Mouse (Mus musculus): Measurements from ENCODE around the gene Cirbp. TPM values are rescaled to one million over a fixed set of nuclear protein-coding genes. Genes with fewer than 3 reads are reported as not detected.

The Cirbp gene
- total RNA-seq, 4 experiments from 2014 or later: 23.4 to 49.1 (median 31.4) TPM

GRCm38 (mm10) chr10:80137626-80138552 lies 27.9 kb upstream of the Cirbp start:
- DNase-seq (ENCODE audit: low spot score in 2 of 2): no peak

DNA sequence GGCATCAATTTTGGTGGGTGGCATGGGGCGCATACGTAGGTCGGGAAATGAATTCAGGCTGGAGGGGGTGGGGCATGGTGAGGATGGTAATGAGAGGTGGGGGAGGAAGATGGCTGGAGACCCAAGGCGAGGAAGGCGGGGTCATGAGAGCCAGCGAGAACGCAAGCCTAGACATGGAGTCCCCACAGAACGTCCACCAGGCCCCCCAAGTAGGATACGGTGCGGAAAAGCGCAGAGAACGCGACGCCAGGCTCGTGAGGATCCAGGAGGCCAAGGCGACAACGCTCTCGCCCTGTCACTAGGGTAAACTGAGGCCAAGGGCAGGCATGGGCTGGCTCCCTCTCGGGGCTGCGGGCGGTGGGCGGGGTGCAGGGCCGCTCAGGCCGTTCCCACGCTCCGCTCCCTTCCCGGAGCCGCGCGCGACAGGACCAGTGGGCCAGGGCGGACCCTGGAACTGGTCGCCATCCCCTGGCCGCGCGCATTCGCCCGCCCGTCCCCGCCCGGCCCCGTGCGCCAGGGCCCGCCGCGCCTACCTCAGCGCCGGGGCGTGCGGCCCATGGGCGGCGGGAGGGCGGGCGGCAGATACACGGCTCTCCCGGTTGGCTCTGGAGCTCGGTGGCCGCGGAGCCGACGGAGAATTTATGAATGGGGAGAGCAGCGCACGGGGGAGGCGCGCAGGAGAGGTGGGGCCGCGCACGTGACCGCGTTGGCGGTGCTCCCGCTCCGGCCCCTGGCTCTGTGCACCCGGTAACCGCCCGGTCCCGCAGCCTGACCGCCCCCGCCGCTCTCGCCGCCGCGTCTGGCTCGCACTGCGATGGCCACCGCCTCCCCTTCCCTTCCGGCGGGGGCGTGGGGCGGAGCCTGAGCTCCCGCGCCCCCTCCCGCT lies 27.0 kb upstream of the Cirbp start, which contains the start of gene Atp5d:
Gene Atp5d, plus strand, starts transcription at position 80 of the 886 bp plus-strand sequence.
- DNase-seq (ENCODE audit: low spot score in 2 of 2): peak in 1 of 2 experiments; percentile 37

DNA sequence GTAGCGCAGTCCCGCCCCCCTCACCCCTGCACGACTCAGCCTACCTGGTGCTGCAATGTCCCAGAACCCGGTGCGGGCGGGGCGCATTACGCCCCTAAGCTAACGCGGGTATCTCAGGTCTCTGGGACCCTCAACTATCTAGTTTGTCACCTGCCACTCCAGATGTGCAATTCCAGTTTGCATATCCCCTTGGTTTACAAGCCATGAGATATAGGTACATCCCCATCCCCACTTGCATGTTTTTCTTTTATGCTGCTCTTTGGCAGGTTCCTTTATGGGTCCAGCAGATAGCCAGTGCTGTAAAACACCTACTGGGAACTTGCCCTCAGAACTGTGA lies 26.4 kb upstream of the Cirbp start:
- no peak for DNase-seq (ENCODE audit: low spot score in 2 of 2)

GRCm38 (mm10) chr10:80139975-80140665 lies 25.7 kb upstream of the Cirbp start:
- DNase-seq (ENCODE audit: low spot score in 2 of 2): no peak

DNA sequence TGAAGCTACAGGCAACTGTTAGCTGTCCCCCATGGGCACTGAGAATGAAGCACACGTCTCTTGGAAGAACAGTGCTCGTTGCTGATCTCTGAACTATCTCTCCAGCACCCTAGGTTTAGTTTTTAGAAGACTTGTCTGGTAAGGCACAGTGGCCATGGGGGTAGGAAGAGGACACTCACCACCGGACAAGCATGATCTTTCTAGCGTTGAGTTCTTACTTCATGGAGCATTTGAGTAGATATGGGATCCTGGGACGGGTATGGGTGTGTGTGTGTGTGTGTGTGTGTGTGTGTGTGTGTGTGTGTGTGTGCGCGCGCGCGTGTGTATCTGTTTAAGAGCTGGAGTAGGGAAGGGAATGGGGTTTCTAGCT lies 25.1 kb upstream of the Cirbp start, which contains the start of gene Cbarp:
Gene Cbarp, minus strand, starts transcription at position 170 of the 370 bp plus-strand sequence.
- no peak for DNase-seq (ENCODE audit: low spot score in 2 of 2)

GRCm38 (mm10) chr10:80141243-80141642 lies 24.5 kb upstream of the Cirbp start:
- DNase-seq (ENCODE audit: low spot score in 2 of 2): peak; percentile 93 to 96

GRCm38 (mm10) chr10:80141786-80142529 lies 23.8 kb upstream of the Cirbp start:
- DNase-seq (ENCODE audit: low spot score in 2 of 2): peak; percentile 90 to 91

- DNase-seq (ENCODE audit: low spot score in 2 of 2): no peak
These were observed 23.3 kb upstream of the Cirbp start for GRCm38 (mm10) chr10:80142530-80142925.

DNA sequence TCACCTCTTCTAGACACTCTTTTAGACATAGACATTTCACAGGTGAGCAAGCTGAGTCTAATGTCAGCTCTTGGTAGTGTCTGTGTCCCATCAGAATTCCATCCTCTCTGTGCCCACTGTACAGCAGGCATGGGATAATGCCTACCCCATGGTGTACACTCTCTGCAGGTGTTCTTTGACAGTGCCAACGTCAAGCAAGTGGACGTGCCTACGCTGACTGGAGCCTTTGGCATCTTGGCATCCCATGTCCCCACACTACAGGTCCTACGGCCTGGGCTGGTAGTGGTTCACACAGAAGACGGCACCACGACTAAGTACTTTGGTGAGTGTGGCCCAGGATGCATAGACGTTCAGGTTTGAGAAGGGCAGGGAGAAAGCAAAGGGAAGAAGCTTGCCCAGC lies 22.1 kb upstream of the Cirbp start:
- DNase-seq (ENCODE audit: low spot score in 2 of 2): no peak

DNA sequence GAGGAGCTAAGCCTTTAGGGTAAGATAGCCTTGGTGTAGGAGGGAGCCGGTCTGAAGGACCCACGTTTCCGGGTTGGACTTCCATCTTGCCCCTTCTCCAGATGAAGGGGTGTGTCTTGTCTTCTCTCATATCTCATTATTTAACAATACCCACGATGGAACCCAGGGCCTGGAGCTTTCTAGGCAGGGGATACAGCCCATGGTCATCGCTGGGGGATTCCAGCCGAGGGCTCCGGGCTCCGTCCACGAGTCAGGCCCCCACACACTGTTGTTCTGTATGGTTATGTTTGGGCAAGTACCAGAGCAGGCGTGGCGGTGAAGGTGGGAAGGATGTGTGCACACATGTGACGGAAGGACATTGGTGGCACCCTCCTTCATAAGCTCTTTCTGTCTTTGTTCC lies 21.6 kb upstream of the Cirbp start:
- no peak for DNase-seq (ENCODE audit: low spot score in 2 of 2)

DNA sequence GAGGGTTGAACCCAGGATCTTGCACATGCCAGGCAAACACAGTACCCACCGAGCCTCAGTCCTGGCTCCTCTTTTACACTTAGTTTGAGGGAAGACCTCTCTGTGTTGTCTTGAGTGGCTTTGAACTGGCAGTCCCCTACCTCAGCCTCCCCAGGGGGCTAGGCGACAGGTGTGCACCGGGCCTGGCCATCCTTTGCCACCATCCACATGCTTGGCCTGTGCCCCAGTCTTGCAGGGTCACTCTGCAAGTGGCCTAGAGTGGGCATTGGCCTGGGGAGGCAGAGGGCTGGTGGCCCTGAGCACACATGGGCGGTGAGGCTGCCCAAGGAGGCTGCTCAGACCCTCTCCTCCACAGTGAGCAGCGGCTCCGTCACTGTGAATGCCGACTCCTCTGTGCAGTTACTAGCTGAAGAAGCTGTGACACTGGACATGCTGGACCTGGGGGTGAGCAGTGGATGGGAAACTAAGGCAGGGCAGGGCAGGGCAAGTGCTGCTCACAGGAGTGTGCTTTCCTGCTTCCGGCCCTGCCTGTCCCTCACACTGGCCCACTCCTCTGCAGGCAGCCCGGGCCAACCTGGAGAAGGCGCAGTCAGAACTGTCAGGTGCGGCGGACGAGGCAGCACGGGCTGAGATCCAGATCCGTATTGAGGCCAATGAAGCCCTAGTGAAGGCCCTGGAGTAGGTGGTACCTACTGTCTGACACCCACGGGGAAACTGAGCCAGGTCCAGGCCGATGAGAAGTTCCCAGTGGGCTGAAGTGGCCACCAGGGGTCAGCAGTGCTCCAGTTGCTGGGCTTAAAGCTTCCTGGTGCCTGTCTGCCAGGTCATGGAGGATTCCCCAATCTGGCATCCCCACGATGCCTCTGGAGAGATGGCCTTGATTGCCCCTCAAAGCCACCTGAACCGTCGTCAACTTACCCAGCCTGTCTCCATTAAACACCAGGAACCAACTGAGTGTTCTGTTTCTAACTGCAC lies 20.6 kb upstream of the Cirbp start:
- DNase-seq (ENCODE audit: low spot score in 2 of 2): peak in 1 of 2 experiments; percentile 77

DNA sequence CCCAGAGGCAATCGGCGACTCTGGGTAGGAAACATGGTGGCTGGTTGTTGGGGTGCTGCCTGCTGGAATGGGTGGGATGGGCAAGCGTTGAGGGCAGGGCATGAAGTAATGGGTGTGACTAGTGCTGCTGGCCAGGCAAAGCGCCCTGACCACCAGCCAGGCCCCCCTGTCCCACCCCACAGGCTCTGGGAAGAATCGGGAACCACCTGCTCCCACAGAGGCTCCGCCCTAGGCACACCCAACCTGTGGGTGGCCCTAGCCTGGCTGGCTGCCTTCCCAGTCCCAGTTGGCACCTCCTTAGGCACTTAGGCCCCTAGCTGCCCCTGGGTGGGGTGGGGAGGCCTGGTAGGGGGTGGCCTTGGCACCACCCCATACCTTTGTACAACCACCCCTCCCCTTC lies 19.9 kb upstream of the Cirbp start:
- peak in 1 of 2 experiments; percentile 40 for DNase-seq (ENCODE audit: low spot score in 2 of 2)

- DNase-seq (ENCODE audit: low spot score in 2 of 2): no peak
These were observed 19.2 kb upstream of the Cirbp start for GRCm38 (mm10) chr10:80146568-80147011.

GRCm38 (mm10) chr10:80147146-80147718 lies 18.6 kb upstream of the Cirbp start:
- DNase-seq (ENCODE audit: low spot score in 2 of 2): no peak

GRCm38 (mm10) chr10:80147719-80148601 lies 17.8 kb upstream of the Cirbp start, which contains the start of gene Midn:
Gene Midn (plus strand): TSS chr10:80148272.
- DNase-seq (ENCODE audit: low spot score in 2 of 2): peak; percentile 80 to 83

DNA sequence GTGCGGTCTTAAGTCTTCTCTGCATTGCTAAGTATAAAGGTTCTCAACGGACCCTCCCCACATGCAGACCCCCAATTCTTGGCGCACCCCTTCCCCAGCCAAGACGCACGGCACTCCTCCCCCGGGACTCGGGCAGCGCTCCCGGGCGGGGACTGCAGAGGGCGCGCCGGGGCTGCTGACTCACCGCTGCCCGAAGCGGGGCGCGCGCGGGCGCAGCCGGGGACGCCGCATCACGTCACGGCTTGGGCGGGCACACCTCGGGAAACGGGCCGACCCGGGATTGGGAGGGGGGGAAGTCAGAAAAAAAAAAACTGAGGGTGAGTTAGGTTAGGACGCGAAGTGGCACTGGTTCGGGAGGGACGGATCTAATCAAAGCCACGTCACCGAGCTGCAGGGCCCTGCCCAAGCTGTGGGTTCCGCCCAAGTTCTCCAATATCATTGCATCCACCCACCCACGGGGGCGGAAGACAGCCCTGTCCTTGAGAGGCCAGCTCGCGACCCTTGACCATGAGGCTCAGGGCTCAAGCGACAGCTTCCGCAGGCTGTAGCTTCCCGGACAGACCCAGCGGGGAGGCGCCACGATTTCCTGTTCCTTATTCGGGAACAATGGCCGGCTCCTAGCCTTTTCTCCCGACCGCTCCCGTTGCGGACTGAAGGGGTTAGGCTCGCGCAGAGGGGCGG lies 17.0 kb upstream of the Cirbp start:
- DNase-seq (ENCODE audit: low spot score in 2 of 2): peak; percentile 93 to 94

All from gastrocnemius, adult 8-10 months (tissue).